Mouse (Mus musculus) olfactory bulb, adult 2 months (tissue): ENCODE results near the gene Cldn2.

Experiments
- CTCF ChIP-seq: fragments of 200-500 bp; IDR thresholded peaks from 2 replicates; pipeline ENCODE4 v1.5.1; 2012; ENCODE audit warnings: low read depth, mild to moderate bottlenecking, low read length, moderate library complexity; ENCODE audit not compliant: insufficient read depth
- POLR2A ChIP-seq: fragments of 200-500 bp; IDR thresholded peaks from 2 replicates; pipeline ENCODE4 v1.6.1; 2012; ENCODE audit warnings: mild to moderate bottlenecking, low read depth, low read length, moderate library complexity; ENCODE audit not compliant: insufficient read depth

DNA sequence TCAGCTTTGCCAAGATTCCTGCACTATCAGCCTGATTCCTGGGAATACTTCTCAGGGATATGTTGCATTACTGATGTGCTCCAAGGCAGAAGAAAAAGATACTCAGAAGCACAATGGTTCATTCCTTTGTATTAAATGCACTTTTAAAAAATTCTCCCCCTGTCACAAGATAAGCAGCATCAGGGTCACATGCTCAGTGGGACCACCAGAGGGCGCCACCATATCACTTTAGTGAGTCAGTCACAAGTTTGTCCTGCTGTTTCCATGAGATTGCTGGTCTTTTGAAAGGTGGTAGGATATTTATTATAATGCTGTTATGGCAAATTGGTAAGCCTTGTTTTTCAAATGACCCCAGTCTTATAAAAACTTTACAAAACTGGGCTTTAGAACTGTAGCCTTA, 48.8 kb upstream of the Cldn2 start:
- TF ChIP-seq CTCF (no peak), POLR2A (no peak)
